Mouse (Mus musculus): Measurements from ENCODE around the gene Rsph3b. TPM values are rescaled to one million over a fixed set of nuclear protein-coding genes. Genes with fewer than 3 reads are reported as not detected.
"Not testable (repeated sequence)": the region's sequence is repeated elsewhere in the genome, so short reads cannot be mapped to it uniquely, and the experiment has no call there.

Gene Rsph3b
- total RNA-seq (2022) = 10 to 100 TPM; 27.0 to 29.7 (median 28.7) TPM

DNA sequence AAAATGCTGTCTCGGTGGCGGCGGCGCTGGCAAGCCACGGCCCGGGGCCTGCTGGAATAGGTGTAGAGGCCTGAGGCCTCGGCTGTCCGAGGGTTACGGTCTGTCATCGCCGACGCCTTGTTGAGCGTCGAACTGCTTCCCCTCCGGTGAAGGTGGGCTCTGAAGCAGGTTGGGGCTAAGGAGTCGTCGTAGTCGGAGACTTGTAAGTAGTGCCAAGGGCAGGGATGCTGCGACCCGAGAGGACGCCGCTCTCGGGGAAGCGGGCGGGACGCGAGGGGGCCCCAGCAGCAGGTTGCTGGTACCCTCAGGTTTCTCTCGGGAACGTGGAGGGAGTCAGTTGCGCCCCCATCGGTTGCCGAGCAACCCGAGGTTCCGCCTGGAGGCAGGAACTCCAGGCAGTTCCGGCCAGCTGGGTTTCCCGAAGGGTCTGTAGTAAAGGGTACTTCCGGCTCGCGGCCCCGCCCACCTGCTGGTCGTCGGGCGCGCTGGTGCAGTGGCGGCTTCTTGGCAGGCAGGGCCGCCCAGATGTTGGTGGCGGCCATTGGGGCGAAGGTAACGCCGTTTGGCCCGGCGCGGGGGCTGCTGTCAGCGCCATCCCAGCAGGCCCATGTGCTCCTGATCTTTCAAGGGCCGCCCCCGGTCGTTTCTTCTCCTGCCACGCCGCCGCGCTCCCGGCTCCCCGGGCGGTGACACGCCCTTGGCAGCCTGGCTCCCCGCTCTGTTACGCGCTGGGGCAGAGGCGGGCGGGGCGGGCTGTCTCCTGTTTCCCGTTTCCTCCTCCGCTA is at the start of gene Rsph3b:
Rsph3b (minus strand) TSS at position 699 of the 785 bp plus-strand sequence.
- DNase-seq (ENCODE audit: low spot score in 2 of 2) = peak; percentile 74 to 81

GRCm38 (mm10) chr17:6997778-6998490 is 49.5 kb upstream of the Rsph3b start:
- DNase-seq (ENCODE audit: low spot score in 2 of 2) = not testable (repeated sequence)

- not testable (repeated sequence) for DNase-seq (ENCODE audit: low spot score in 2 of 2)
Measured at GRCm38 (mm10) chr17:6996826-6997225, 48.3 kb upstream of the Rsph3b start.

GRCm38 (mm10) chr17:6995504-6995903 is 47.0 kb upstream of the Rsph3b start:
- not testable (repeated sequence) for DNase-seq (ENCODE audit: low spot score in 2 of 2)

DNA sequence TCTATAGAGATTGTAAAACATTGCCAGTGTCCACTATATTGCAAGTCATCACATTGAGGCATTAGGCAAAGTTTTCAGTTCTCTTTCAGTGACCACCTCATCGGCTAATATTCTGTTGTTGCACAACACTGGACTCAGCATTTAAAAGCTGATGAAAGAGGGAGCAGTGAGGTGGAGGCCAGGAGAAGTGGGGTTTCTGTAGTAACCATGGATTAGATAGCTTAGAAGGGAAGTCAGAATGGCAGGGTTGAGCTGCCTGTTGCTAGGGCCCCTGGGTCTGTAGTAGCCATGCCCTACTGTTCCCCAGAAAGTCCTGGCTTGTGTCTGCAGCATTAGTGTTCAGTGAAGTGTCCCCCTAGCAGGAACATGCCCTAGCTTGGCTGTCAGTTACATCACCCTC is 37.6 kb upstream of the Rsph3b start:
- not testable (repeated sequence) for DNase-seq (ENCODE audit: low spot score in 2 of 2)

DNA sequence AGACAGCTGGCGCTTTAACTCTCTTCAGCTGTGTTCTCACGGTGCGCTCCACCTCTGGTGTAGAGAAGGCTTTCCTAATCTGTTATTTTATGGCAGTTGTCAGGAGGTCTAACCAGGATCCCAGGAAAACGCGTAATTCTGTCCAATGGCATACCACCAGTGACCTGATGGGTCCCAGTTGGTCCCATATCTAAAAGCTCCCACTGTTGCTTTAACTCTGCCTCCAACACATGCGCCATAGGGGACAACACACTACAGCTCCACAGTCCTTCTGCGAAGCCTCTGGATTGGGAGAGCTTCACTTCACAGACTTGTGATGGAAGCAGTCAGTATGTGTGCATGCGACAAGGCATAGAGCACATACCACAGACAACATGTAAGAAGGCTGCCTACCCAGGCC is 31.7 kb upstream of the Rsph3b start:
- DNase-seq (ENCODE audit: low spot score in 2 of 2) = not testable (repeated sequence)

DNA sequence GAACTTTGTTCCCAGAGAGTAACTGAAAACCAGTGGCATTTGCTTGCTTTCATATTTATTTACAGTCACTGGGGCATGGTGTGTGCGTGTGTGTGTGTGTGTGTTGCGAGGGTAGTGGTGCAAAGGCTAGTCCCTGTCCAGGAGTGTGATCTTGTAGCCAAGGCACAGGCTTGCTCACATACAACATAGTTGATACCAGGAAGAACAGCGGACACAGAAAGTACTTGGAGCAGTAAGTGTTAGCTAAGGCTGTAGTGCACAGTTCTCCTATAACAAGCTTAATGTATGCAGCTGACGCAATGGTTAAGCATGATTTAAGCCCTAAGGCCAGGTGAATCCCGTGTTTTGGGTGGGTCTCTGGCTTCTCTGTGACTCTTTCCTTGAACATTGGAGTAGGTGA is 30.9 kb upstream of the Rsph3b start:
- DNase-seq (ENCODE audit: low spot score in 2 of 2) = not testable (repeated sequence)

- DNase-seq (ENCODE audit: low spot score in 2 of 2) = peak; percentile 53 to 54
Measured at GRCm38 (mm10) chr17:6978287-6979248, 30.1 kb upstream of the Rsph3b start, which contains the start of gene Gm49721. Gene Gm49721, plus strand, starts transcription at chr17:6978904.

DNA sequence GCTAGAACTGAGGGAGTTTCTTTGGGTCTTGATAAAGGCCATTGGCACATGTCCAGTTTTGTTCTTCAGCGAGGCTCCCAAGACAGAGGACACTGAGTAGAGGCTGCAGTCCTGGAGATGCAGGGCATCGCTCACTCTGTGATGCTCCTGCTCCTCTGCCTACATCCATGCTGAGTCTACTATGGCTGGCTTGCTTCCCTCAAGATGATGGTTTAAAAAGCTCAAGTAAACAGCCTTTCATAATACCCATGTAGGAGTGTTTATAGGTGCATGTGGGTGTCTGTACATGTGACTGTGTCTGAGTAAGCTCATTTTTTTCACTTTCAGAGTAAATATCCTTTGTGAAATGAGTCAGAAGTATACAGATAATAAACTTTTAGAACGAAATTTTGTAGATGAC is 26.5 kb upstream of the Rsph3b start:
- DNase-seq (ENCODE audit: low spot score in 2 of 2) = not testable (repeated sequence)

DNA sequence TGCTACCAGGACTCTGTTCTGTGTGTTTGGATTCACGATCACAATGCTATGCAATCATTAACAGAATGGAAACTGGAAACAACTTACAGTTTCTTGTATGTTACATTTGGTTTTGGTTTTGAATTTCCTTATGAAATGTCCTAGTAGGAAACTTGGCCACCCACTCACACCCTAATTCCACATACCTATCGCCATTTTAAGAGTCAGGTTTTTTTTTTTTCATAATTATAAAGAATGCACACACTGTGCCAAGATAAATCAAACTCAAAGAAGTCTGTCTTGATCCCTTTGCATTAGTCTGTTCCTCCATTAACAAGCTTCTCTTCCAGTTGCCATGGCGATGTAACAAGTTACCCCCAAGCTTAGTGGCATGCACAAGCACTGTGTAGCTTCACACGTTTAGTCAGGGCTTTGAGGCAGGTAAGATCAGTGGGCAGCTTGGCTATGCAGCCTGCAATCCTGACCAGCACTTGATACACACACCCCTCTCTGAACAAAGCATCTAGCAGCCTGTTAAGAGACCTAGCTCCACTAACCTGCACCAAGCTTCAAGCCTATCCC is 24.4 kb upstream of the Rsph3b start:
- not testable (repeated sequence) for DNase-seq (ENCODE audit: low spot score in 2 of 2)

DNA sequence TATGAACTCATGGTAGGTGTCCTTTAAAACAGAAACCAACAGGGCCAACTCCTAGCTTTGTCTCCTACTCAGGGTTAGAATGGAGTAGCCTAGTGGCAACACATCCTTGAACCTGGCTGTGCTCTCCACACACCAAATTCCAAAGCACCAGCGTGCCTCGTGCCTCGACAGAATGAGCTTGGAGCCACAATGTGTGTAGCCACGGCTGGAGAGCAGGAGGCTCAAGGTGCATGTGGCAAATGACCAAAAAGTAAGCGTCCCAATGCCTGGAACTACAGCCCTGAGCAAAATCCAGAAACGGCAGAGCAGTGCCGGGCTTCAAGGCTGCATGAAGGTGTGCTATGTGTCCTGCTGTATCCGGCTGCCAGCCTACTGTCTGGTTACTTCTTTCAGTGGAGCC is 22.8 kb upstream of the Rsph3b start:
- DNase-seq (ENCODE audit: low spot score in 2 of 2) = not testable (repeated sequence)

DNA sequence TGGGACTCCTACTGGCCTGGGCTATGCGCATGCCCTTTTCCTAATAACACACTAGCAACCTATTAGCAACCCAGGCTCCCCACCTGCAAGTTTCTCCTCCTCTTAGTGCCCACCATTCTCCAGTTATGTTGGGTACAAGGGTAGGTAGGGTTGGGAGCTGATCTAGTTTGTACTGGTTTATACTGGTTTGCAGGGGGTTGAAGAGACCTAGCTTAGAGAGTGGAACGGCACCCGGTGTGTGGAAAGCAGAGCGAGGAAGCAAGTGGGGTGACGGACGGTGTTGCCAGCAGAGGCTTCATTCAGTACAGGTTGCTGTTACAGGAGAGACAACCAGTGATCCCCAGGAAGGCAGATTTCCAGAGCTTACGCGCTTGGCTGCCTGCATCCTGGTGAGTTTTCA is 21.9 kb upstream of the Rsph3b start, which contains the start of gene Rnaset2b:
Rnaset2b (plus strand) TSS at position 301 of the 400 bp plus-strand sequence.
- not testable (repeated sequence) for DNase-seq (ENCODE audit: low spot score in 2 of 2)

DNA sequence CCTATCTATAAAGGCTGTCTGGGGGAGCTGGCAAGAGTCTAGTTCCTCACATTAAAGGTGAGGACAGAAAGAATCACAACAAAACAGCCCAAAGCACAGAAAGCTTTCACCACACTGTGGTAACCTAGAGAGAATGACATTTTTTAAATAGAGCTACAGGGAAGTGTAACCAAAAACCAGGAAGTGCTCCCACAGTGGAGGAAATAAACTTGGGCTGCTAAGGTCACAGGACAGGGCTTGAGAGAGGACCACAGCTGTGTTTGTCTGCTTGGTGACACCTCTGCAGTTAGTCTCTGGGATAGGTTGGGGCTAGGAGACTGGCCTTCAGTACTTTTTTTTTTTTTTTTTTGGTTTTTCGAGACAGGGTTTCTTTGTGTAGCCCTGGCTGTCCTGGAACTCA is 19.2 kb upstream of the Rsph3b start:
- not testable (repeated sequence) for DNase-seq (ENCODE audit: low spot score in 2 of 2)

DNA sequence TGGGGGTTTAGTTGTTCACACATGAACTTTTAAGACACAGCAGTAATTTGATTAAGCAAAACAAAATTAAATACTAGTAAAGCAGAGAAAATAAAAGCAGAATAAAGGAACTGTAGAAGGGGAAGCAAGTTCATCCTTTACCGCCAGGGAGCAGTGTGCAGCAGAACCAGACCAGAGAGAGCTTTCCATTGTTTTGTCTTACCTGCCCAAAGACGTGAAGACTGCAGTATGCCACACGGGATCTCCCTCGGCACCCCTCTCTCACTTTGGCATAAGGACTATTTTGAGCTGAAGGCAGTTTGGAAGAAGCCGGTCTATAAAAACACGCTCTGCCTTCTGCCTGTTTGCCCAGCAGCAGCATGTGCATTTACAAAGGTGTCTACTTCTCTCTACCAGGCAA is 16.9 kb upstream of the Rsph3b start:
- DNase-seq (ENCODE audit: low spot score in 2 of 2) = not testable (repeated sequence)

GRCm38 (mm10) chr17:6962936-6963335 is 14.5 kb upstream of the Rsph3b start:
- DNase-seq (ENCODE audit: low spot score in 2 of 2) = not testable (repeated sequence)

DNA sequence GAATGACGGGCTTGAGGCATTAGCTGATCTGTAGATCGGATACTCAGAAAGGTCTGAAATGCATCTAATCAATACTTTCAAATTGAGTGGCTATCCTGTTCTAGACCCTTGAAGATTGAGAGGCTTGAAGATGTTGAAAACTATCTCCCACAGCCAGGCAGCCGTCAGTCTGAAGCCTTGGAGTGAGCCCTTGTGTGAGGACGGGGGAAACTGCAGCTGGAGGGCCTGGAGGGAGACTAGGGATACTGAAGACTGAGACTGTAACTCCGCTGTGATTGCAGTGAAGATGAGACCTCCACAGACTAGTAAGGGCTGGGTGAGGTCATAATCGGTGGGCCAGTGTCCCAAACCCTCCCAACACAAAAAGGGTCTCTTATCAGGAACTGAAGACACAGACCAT is 13.9 kb upstream of the Rsph3b start:
- DNase-seq (ENCODE audit: low spot score in 2 of 2) = not testable (repeated sequence)

- peak; percentile 13 to 49 for DNase-seq (ENCODE audit: low spot score in 2 of 2)
Measured at GRCm38 (mm10) chr17:6961181-6962000, 12.9 kb upstream of the Rsph3b start.

- peak; percentile 22 to 42 for DNase-seq (ENCODE audit: low spot score in 2 of 2)
Measured at GRCm38 (mm10) chr17:6960776-6961175, 12.3 kb upstream of the Rsph3b start, which contains the start of gene Tagap1. Gene Tagap1, minus strand, starts transcription at chr17:6961156.

- DNase-seq (ENCODE audit: low spot score in 2 of 2) = not testable (repeated sequence)
Measured at GRCm38 (mm10) chr17:6960349-6960748, 11.9 kb upstream of the Rsph3b start.
